Mouse (Mus musculus) lung, embryonic 16.5 days (tissue): ENCODE data around the gene Prkar1a. TPM values are rescaled to one million over a fixed set of nuclear protein-coding genes. Genes with fewer than 3 reads are reported as not detected.
A peak's percentile ranks its signal among the peaks of the same experiment; 100 is the strongest.
"Not testable (repeated sequence)": the region's sequence is repeated elsewhere in the genome, so short reads cannot be mapped to it uniquely, and the experiment has no call there.

Source experiments
- ATAC-seq: fragments of 200-750 bp; cut with Nextera tagmentation; 2 replicates; pipeline ENCODE4 v1.8.0; 2017; ENCODE audit warnings: low read depth, mild to moderate bottlenecking, moderate library complexity
- H3K27ac ChIP-seq: fragments of 300-500 bp; sonication (generic); 2 replicates; pipeline ENCODE4 v1.5.1; 2014; ENCODE audit warnings: mild to moderate bottlenecking, control low read depth, low read length
- H3K27me3 ChIP-seq: fragments of 300-500 bp; sonication (generic); 2 replicates; pipeline ENCODE4 v1.6.1; 2014; ENCODE audit warnings: low read depth, low read length, mixed read lengths; ENCODE audit not compliant: control insufficient read depth, insufficient read depth
- H3K36me3 ChIP-seq: fragments of 300-500 bp; sonication (generic); 2 replicates; pipeline ENCODE4 v1.6.1; 2014; ENCODE audit warnings: low read length; ENCODE audit not compliant: control insufficient read depth, insufficient read depth
- H3K4me1 ChIP-seq: fragments of 300-500 bp; sonication (generic); replicated peaks from 2 replicates; pipeline ENCODE4 v1.6.1; 2014; ENCODE audit warnings: low read length, mixed read lengths; ENCODE audit not compliant: control insufficient read depth, insufficient read depth
- H3K4me2 ChIP-seq: fragments of 300-500 bp; sonication (generic); 2 replicates; pipeline ENCODE4 v1.6.1; 2014; ENCODE audit warnings: low read depth, low read length, control low read depth
- H3K4me3 ChIP-seq: fragments of 300-500 bp; sonication (generic); 2 replicates; pipeline ENCODE4 v1.5.1; 2014; ENCODE audit warnings: mild to moderate bottlenecking, low read length, control low read depth
- H3K9ac ChIP-seq: fragments of 300-500 bp; sonication (generic); 2 replicates; pipeline ENCODE4 v1.6.1; 2014; ENCODE audit warnings: low read length, control low read depth
- H3K9me3 ChIP-seq: fragments of 300-500 bp; sonication (generic); 2 replicates; pipeline ENCODE4 v1.6.1; 2016; ENCODE audit warnings: low read length; ENCODE audit not compliant: control insufficient read depth
- WGBS: fragments of 180-500 bp; shearing (Covaris S2); extraction: QIAGEN DNeasy Blood & Tissue Kit; methylation state at CpG from one replicate; pipeline ENCODE4 v1.1.7; 2014; 5-methylcytosine and 5-hydroxymethylcytosine counted together
- polyA plus RNA-seq: library from polyadenylated mRNA; unstranded; fragments of >200 nt; fragmentation: Nextera tagmentation; extraction: Ambion mirVana; gene quantifications from 2 replicates; pipeline ENCODE4 v1.2.1, GENCODE M21; 2015

The Prkar1a gene
- polyA plus RNA-seq, 1 experiment from 2014 or later, result 407 TPM

DNA sequence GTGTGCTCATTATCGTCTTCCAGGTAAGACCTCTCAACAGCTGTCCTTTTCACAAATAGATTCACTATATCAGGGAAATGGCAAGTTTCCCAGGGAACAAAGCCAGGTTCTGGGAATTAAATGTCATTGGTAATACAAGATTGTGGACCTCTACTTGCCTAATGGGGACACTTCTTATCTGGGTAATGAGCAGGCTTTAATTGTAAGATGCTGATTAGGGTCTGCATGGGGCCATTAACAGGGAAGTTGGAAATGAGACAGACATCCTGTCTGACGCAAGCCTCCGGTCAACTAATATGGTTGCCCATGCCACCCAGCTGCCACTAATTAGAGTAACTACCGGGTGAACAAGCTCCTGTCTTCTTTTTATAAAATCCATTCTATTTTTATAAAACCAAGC, 32.9 kb upstream of the Prkar1a start:
- ATAC-seq, result no peak
- no peak overlapping the region for H3K27ac ChIP-seq

GRCm38 (mm10) chr11:109616766-109617165, 32.4 kb upstream of the Prkar1a start:
- no peak overlapping the region for H3K4me3 ChIP-seq
- H3K27me3 ChIP-seq, result no peaks in the 10 kb centered on the region
- WGBS, result 32% methylated on average over 4 of the region's 4 CpGs
- H3K36me3 ChIP-seq, result no peaks in the 10 kb centered on the region
- H3K4me2 ChIP-seq, result no peak overlapping the region
- peaks cover 10% of the 10 kb centered on the region; the same call in 1 of the 2 replicates for H3K4me1 ChIP-seq
- no peak overlapping the region for H3K9ac ChIP-seq
- H3K9me3 ChIP-seq, result no peaks in the 10 kb centered on the region
- H3K27ac ChIP-seq, result peak overlapping the region; percentile 48; the same call in 1 of the 2 replicates
- no peak for ATAC-seq

More for the DNA sequence above, 32.9 kb upstream of the Prkar1a start:
- H3K4me1 ChIP-seq, result peaks cover 10% of the 10 kb centered on the region; the same call in 1 of the 2 replicates
- no peak overlapping the region for H3K4me2 ChIP-seq
- H3K27me3 ChIP-seq, result no peaks in the 10 kb centered on the region
- H3K9ac ChIP-seq, result no peak overlapping the region
- H3K4me3 ChIP-seq, result no peak overlapping the region
- no peaks in the 10 kb centered on the region for H3K36me3 ChIP-seq
- 76% methylated on average over 4 of the region's 4 CpGs for WGBS
- no peaks in the 10 kb centered on the region for H3K9me3 ChIP-seq

DNA sequence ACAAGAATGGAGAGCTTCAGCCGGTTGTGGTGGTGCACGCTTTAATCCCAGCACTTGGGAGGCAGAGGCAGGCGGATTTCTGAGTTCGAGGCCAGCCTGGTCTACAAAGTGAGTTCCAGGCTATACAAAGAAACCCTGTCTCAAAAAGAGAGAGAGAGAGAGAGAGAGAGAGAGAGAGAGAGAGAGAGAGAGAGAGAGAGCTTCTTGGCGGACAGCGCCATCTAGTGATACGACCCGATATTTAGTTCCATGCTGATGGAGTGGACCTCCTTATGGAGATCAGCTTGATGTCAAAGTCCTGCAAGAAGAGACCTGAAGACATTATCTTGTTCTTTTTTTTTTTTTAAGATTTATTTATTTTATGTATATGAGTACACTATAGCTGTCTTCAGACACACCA, 30.1 kb upstream of the Prkar1a start:
- H3K36me3 ChIP-seq, H3K27ac ChIP-seq, H3K27me3 ChIP-seq, H3K9me3 ChIP-seq, ATAC-seq, H3K9ac ChIP-seq, H3K4me3 ChIP-seq, H3K4me2 ChIP-seq: not testable (repeated sequence)
- H3K4me1 ChIP-seq, result peaks cover 15% of the 10 kb centered on the region
- 40% methylated on average over 8 of the region's 8 CpGs for WGBS

DNA sequence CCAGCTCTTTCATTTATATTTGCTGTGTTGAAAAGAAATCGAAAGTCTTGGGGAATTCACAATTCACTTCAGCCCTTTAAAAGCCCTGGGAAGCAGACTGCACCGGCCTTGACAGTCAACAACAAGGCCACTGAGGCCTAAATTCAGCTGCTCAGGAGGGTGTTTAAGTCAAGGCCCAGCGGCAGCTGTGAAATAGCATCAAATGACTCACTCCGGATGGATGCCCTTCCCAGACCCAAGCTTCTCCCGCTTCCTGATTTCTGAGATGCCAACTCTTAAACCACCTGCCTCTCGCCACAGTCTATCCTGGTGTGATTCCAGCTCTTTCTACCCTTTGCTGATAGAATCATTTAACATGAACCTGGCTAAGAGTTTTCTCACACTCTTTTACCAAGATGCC, 28.8 kb upstream of the Prkar1a start:
- H3K4me1 ChIP-seq, result peaks cover 15% of the 10 kb centered on the region
- H3K4me3 ChIP-seq, result no peak overlapping the region
- ATAC-seq, result no peak
- no peaks in the 10 kb centered on the region for H3K27me3 ChIP-seq
- WGBS, result 85% methylated on average over 6 of the region's 6 CpGs
- no peaks in the 10 kb centered on the region for H3K9me3 ChIP-seq
- H3K27ac ChIP-seq, result no peak overlapping the region
- H3K4me2 ChIP-seq, result no peak overlapping the region
- no peaks in the 10 kb centered on the region for H3K36me3 ChIP-seq
- no peak overlapping the region for H3K9ac ChIP-seq

- ATAC-seq, result no peak
- H3K4me1 ChIP-seq, result peaks cover 15% of the 10 kb centered on the region
- H3K27me3 ChIP-seq, result no peaks in the 10 kb centered on the region
- H3K36me3 ChIP-seq, result no peaks in the 10 kb centered on the region
- H3K27ac ChIP-seq, result no peak overlapping the region
- no peak overlapping the region for H3K4me2 ChIP-seq
- 4% methylated on average over 2 of the region's 2 CpGs for WGBS
- no peak overlapping the region for H3K4me3 ChIP-seq
- H3K9me3 ChIP-seq, result no peaks in the 10 kb centered on the region
- no peak overlapping the region for H3K9ac ChIP-seq
Measured at GRCm38 (mm10) chr11:109621183-109621582, 28.0 kb upstream of the Prkar1a start.

- Histone ChIP-seq H3K4me3 (peak overlapping the region; percentile 34), H3K36me3 (no peaks in the 10 kb centered on the region), H3K27me3 (no peaks in the 10 kb centered on the region), H3K4me1 (peaks cover 12% of the 10 kb centered on the region), H3K9me3 (no peaks in the 10 kb centered on the region), H3K27ac (no peak overlapping the region), H3K9ac (peak overlapping the region; percentile 44), H3K4me2 (peak overlapping the region; percentile 57)
- WGBS, result 2% methylated on average over 15 of the region's 15 CpGs
- peak; percentile 66 for ATAC-seq
Measured at GRCm38 (mm10) chr11:109622518-109623037, 26.6 kb upstream of the Prkar1a start.

DNA sequence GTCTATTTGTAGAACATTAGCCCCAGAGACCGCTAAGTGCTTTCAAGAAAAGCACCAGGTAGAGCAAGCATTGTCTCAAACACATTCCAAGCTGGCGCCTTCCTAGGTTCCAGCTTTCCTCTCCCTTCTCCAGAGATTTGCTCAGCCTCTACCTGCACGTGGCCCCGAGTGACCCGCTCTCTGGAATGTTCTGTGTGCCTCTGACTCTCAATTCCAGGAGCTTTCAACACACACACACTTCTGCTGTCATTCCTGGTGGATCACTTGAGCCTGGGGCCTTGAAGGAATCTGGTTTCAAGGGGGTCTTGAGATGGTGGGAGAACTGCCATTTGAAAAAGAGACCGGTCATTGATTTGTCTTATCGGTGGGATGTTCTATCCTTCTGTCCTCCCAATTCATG, 26.0 kb upstream of the Prkar1a start:
- no peak overlapping the region for H3K27ac ChIP-seq
- no peaks in the 10 kb centered on the region for H3K27me3 ChIP-seq
- H3K36me3 ChIP-seq, result no peaks in the 10 kb centered on the region
- H3K9ac ChIP-seq, result no peak overlapping the region
- no peaks in the 10 kb centered on the region for H3K9me3 ChIP-seq
- no peak overlapping the region for H3K4me3 ChIP-seq
- peaks cover 12% of the 10 kb centered on the region for H3K4me1 ChIP-seq
- 65% methylated on average over 7 of the region's 7 CpGs for WGBS
- no peak for ATAC-seq
- H3K4me2 ChIP-seq, result no peak overlapping the region

DNA sequence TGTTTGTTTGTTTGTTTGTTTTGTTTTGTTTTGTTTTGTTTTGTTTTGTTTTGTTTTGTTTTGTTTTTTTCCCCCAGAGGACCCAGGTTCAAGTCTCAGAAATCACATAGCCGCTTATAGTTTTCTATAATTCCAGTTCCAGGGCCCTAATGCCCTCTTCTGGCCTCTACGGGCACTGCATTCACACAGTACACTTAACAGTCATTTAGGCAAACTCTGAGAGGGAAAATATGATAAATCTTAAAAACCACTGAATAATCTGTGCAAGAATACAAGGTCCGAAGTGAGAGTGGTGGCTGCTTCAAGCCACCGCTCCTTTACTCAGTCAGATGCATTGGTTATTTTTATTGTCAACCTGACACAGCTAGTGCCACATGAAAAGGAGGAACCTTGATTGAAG, 21.6 kb upstream of the Prkar1a start:
- H3K4me2 ChIP-seq, result no peak overlapping the region
- H3K36me3 ChIP-seq, result no peaks in the 10 kb centered on the region
- 82% methylated on average over 4 of the region's 4 CpGs for WGBS
- H3K9ac ChIP-seq, result no peak overlapping the region
- no peak for ATAC-seq
- H3K27me3 ChIP-seq, result no peaks in the 10 kb centered on the region
- H3K9me3 ChIP-seq, result no peaks in the 10 kb centered on the region
- no peak overlapping the region for H3K4me3 ChIP-seq
- peaks cover 6% of the 10 kb centered on the region for H3K4me1 ChIP-seq
- H3K27ac ChIP-seq, result no peak overlapping the region

GRCm38 (mm10) chr11:109628099-109628498, 21.1 kb upstream of the Prkar1a start:
- Histone ChIP-seq H3K9ac (no peak overlapping the region), H3K9me3 (no peaks in the 10 kb centered on the region), H3K4me2 (no peak overlapping the region), H3K4me3 (no peak overlapping the region), H3K4me1 (peaks cover 2% of the 10 kb centered on the region), H3K27ac (no peak overlapping the region), H3K36me3 (no peaks in the 10 kb centered on the region), H3K27me3 (no peaks in the 10 kb centered on the region)
- no peak for ATAC-seq
- 83% methylated on average over 3 of the region's 3 CpGs for WGBS

- no peaks in the 10 kb centered on the region for H3K27me3 ChIP-seq
- no peak overlapping the region for H3K27ac ChIP-seq
- no peak overlapping the region for H3K4me3 ChIP-seq
- ATAC-seq, result no peak
- H3K9ac ChIP-seq, result no peak overlapping the region
- no peak overlapping the region for H3K4me2 ChIP-seq
- no peaks in the 10 kb centered on the region for H3K36me3 ChIP-seq
- 44% methylated on average over 10 of the region's 10 CpGs for WGBS
- H3K4me1 ChIP-seq, result no peaks in the 10 kb centered on the region
- H3K9me3 ChIP-seq, result no peaks in the 10 kb centered on the region
Measured at GRCm38 (mm10) chr11:109629021-109629521, 20.1 kb upstream of the Prkar1a start.
